Mouse (Mus musculus) adrenal gland, adult 2 months (tissue): Measurements from ENCODE around the gene Dazap1. TPM values are rescaled to one million over a fixed set of nuclear protein-coding genes. Genes with fewer than 3 reads are reported as not detected.

Experiments used
- DNase-seq: peaks from one replicate; pipeline ENCODE4 v3.0.0; 2021
- polyA plus RNA-seq: library from polyadenylated mRNA; depleted of rRNA; stranded (reverse); fragments of >200 nt; gene quantifications from 2 replicates; pipeline ENCODE4 v1.2.3, GENCODE M21; 2012
- total RNA-seq, 2 experiments: library from RNA; stranded (reverse); gene quantifications; 2 replicates each; pipeline ENCODE4 v1.2.3; 2021

Dazap1 gene
- total and polyA plus RNA-seq, 3 experiments: 72.1 to 119 (median 101) TPM

GRCm38 (mm10) chr10:80298571-80299281 is 37.4 kb downstream of the Dazap1 start:
- no peak for DNase-seq

- DNase-seq: no peak
Observed at GRCm38 (mm10) chr10:80299301-80299700, 38.0 kb downstream of the Dazap1 start.

- no peak for DNase-seq
Observed at GRCm38 (mm10) chr10:80299824-80300223, 38.5 kb downstream of the Dazap1 start.

- DNase-seq: no peak
Observed at GRCm38 (mm10) chr10:80300672-80301181, 39.4 kb downstream of the Dazap1 start.

- DNase-seq: no peak
Observed at GRCm38 (mm10) chr10:80301256-80302081, 40.2 kb downstream of the Dazap1 start.

GRCm38 (mm10) chr10:80302082-80302355 is 40.7 kb downstream of the Dazap1 start:
- no peak for DNase-seq

- DNase-seq: peak; percentile 78
Observed at GRCm38 (mm10) chr10:80302471-80302881, 41.2 kb downstream of the Dazap1 start.

GRCm38 (mm10) chr10:80304458-80304857 is 43.2 kb downstream of the Dazap1 start:
- DNase-seq: no peak

- no peak for DNase-seq
Observed at GRCm38 (mm10) chr10:80304862-80305261, 43.6 kb downstream of the Dazap1 start.

GRCm38 (mm10) chr10:80311560-80311959 is 50.3 kb downstream of the Dazap1 start:
- no peak for DNase-seq

GRCm38 (mm10) chr10:80312586-80313504 is 51.6 kb downstream of the Dazap1 start:
- no peak for DNase-seq

- DNase-seq: no peak
Observed at GRCm38 (mm10) chr10:80313627-80314201, 52.4 kb downstream of the Dazap1 start.

GRCm38 (mm10) chr10:80314494-80315001 is 53.3 kb downstream of the Dazap1 start:
- DNase-seq: no peak

GRCm38 (mm10) chr10:80315315-80315714 is 54.0 kb downstream of the Dazap1 start:
- no peak for DNase-seq

- DNase-seq: no peak
Observed at GRCm38 (mm10) chr10:80316359-80316781, 55.1 kb downstream of the Dazap1 start.

- no peak for DNase-seq
Observed at GRCm38 (mm10) chr10:80317011-80317410, 55.7 kb downstream of the Dazap1 start.

GRCm38 (mm10) chr10:80320340-80320760 is 59.1 kb downstream of the Dazap1 start, which contains the start of gene 2310011J03Rik:
Gene 2310011J03Rik (minus strand): TSS chr10:80320537.
- peak; percentile 93 for DNase-seq

GRCm38 (mm10) chr10:80321014-80321669 is 59.9 kb downstream of the Dazap1 start:
- DNase-seq: no peak

- no peak for DNase-seq
Observed at GRCm38 (mm10) chr10:80321670-80322581, 60.6 kb downstream of the Dazap1 start.

- peak; percentile 70 for DNase-seq
Observed at GRCm38 (mm10) chr10:80322811-80323211, 61.5 kb downstream of the Dazap1 start.
